Mouse (Mus musculus): ENCODE measurements around the gene Pi4k2a.

- TF ChIP-seq MYC (IDR thresholded peaks at IDR 0.05; ENCODE audit: low read depth, low read length) (no peak), CTCF (conservative IDR thresholded peaks at IDR 0.05 in 1 of 2, IDR thresholded peaks at IDR 0.05 in 1 of 2; ENCODE audit: low read depth in 2 of 2, low read length in 2 of 2) (no peak), POLR2A (IDR thresholded peaks at IDR 0.05; ENCODE audit: low read depth, low read length) (no peak), ZNF384 (IDR thresholded peaks at IDR 0.05; ENCODE audit: low read depth, low read length) (no peak), MAZ (IDR thresholded peaks at IDR 0.05; ENCODE audit: low read depth, low read length) (no peak), JUN (IDR thresholded peaks at IDR 0.05; ENCODE audit: insufficient read depth, low read depth, low read length) (no peak), EP300 (IDR thresholded peaks at IDR 0.05; ENCODE audit: low read length) (no peak), USF1 (IDR thresholded peaks at IDR 0.05; ENCODE audit: low read depth, low read length) (no peak), NRF1 (IDR thresholded peaks at IDR 0.05; ENCODE audit: low read depth, low read length) (no peak), MEF2A (IDR thresholded peaks at IDR 0.05; ENCODE audit: borderline replicate concordance, low read depth, low read length) (no peak), ZMIZ1 (IDR thresholded peaks at IDR 0.05; ENCODE audit: low read depth, low read length) (no peak), MAFK (IDR thresholded peaks at IDR 0.05; ENCODE audit: insufficient replicate concordance, low read length) (no peak)
Observed at GRCm38 (mm10) chr19:42075051-42075450, 15.2 kb upstream of the Pi4k2a start.
